In genomic region chr5:90640286-90641217, GRCm38 (mm10) we compare ENCODE assay signal across 8 mouse cellular contexts. TPM values are rescaled to one million over a fixed set of nuclear protein-coding genes. Genes with fewer than 3 reads are reported as not detected.
DNase-seq lines count a peak whose midpoint lies in the region; ATAC-seq and TF ChIP-seq lines count a peak whose summit lies in the region.

Gene Rassf6 (minus strand): TSS chr5:90640657.

- peak; percentile 55 for ATAC-seq in neural tube, embryonic 11.5 days (ENCODE audit: insufficient read depth, low FRiP score, low TSS enrichment)
- ATAC-seq in hindbrain, embryonic 15.5 days (ENCODE audit: low FRiP score, low read depth) = peak; percentile 84
- peak; percentile 70 for ATAC-seq in midbrain, postnatal 0 days (ENCODE audit: low FRiP score)

- 0 out of 2 replicates have a peak, but pooled peaks cover 4% of the 10 kb centered on the region for H3K4me1 ChIP-seq in neural tube, embryonic 11.5 days (ENCODE audit: control insufficient read depth, insufficient read depth, low read length)
- H3K4me1 ChIP-seq in hindbrain, embryonic 15.5 days (replicated peaks) = no peaks in the 10 kb centered on the region; the same call in none of the 2 replicates
- no peaks in the 10 kb centered on the region; the same call in none of the 2 replicates for H3K4me1 ChIP-seq in liver, adult 2 months (ENCODE audit: control insufficient read depth, insufficient read depth, low read length)
- 0 out of 2 replicates have a peak, but pooled peaks cover 3% of the 10 kb centered on the region for H3K4me1 ChIP-seq in midbrain, postnatal 0 days (ENCODE audit: insufficient read depth, low read length)

- H3K79me2 ChIP-seq in liver, adult 2 months (ENCODE audit: control insufficient read depth, insufficient read depth, low read length) = no peaks in the 10 kb centered on the region

- H3K4me2 ChIP-seq in neural tube, embryonic 11.5 days (ENCODE audit: low read depth) = peak within 1 kb of the TSS; percentile 59
- H3K4me2 ChIP-seq in hindbrain, embryonic 15.5 days = peak within 1 kb of the TSS; percentile 89
- peak within 1 kb of the TSS; percentile 91 for H3K4me2 ChIP-seq in midbrain, postnatal 0 days (ENCODE audit: low read depth, low read length, poor library complexity, severe bottlenecking)

- H3K27ac ChIP-seq in neural tube, embryonic 11.5 days (ENCODE audit: low read depth, low read length) = no peak within 1 kb of the TSS
- H3K27ac ChIP-seq in hindbrain, embryonic 15.5 days (replicated peaks) = no peak within 1 kb of the TSS
- peak within 1 kb of the TSS; percentile 98 for H3K27ac ChIP-seq in liver, adult 2 months (replicated peaks; ENCODE audit: insufficient read depth, low read depth, low read length)
- H3K27ac ChIP-seq in midbrain, postnatal 0 days (ENCODE audit: low read depth, low read length) = no peak within 1 kb of the TSS

- peak; percentile 25 for DNase-seq in neural tube, embryonic 11.5 days (ENCODE audit: low spot score)
- DNase-seq in neural tube, embryonic 10.5 days (ENCODE audit: extremely low spot score, low spot score) = no peak
- peak; percentile 58 for DNase-seq in embryo, embryonic 10 days (ENCODE audit: low spot score)
- DNase-seq in liver, adult 2 months (ENCODE audit: extremely low read depth, low read depth, low spot score) = peak; percentile 98
- DNase-seq in midbrain, postnatal 0 days (ENCODE audit: low spot score) = no peak
- DNase-seq in layer of hippocampus, adult 8-10 months (ENCODE audit: low spot score in 2 of 2) = no peak
- DNase-seq in spleen, postnatal 10 days (ENCODE audit: low spot score in 2 of 2) = no peak

- H3K9ac ChIP-seq in neural tube, embryonic 11.5 days (ENCODE audit: low read length) = peak within 1 kb of the TSS; percentile 12; the same call in 1 of the 2 replicates
- peak within 1 kb of the TSS; percentile 55 for H3K9ac ChIP-seq in hindbrain, embryonic 15.5 days
- peak within 1 kb of the TSS; percentile 61 for H3K9ac ChIP-seq in liver, adult 2 months (ENCODE audit: low read depth, low read length)
- H3K9ac ChIP-seq in midbrain, postnatal 0 days (replicated peaks; ENCODE audit: low read length, poor library complexity, severe bottlenecking) = peak within 1 kb of the TSS; percentile 56

- 10% methylated on average over 26 of the region's 26 CpGs for WGBS in neural tube, embryonic 11.5 days
- 14% methylated on average over 26 of the region's 26 CpGs for WGBS in hindbrain, embryonic 15.5 days
- WGBS in liver, adult 2 months = 5% methylated on average over 26 of the region's 26 CpGs
- 7% methylated on average over 26 of the region's 26 CpGs for WGBS in midbrain, postnatal 0 days

- TF ChIP-seq CTCF in liver, adult 2 months (IDR thresholded peaks at IDR 0.05; ENCODE audit: low read depth, low read length) = 0 out of 2 replicates have a peak, but pooled peaks have one; percentile 1
- no peak for TF ChIP-seq CTCF in midbrain, postnatal 0 days (IDR thresholded peaks at IDR 0.05)

- no peaks in the 10 kb centered on the region for H3K27me3 ChIP-seq in neural tube, embryonic 11.5 days (ENCODE audit: control insufficient read depth, insufficient read depth, low read length)
- H3K27me3 ChIP-seq in hindbrain, embryonic 15.5 days = no peaks in the 10 kb centered on the region
- H3K27me3 ChIP-seq in liver, adult 2 months (ENCODE audit: control insufficient read depth, insufficient read depth, low read length) = no peaks in the 10 kb centered on the region
- no peaks in the 10 kb centered on the region for H3K27me3 ChIP-seq in midbrain, postnatal 0 days (ENCODE audit: insufficient read depth, low read length)

- TF ChIP-seq POLR2A in liver, adult 2 months (IDR thresholded peaks at IDR 0.05; ENCODE audit: extremely low read depth, insufficient read depth, low read length) = peak; percentile 64

- peak within 1 kb of the TSS; percentile 27 for H3K4me3 ChIP-seq in neural tube, embryonic 11.5 days (ENCODE audit: low read depth, low read length)
- peak within 1 kb of the TSS; percentile 53 for H3K4me3 ChIP-seq in hindbrain, embryonic 15.5 days
- peak within 1 kb of the TSS; percentile 58 for H3K4me3 ChIP-seq in liver, adult 2 months (ENCODE audit: insufficient read depth, low read depth, low read length)
- peak within 1 kb of the TSS; percentile 55 for H3K4me3 ChIP-seq in midbrain, postnatal 0 days (ENCODE audit: low read depth, low read length)

- H3K9me3 ChIP-seq in neural tube, embryonic 11.5 days (ENCODE audit: control insufficient read depth, low read length) = no peaks in the 10 kb centered on the region
- H3K9me3 ChIP-seq in hindbrain, embryonic 15.5 days = no peaks in the 10 kb centered on the region
- no peaks in the 10 kb centered on the region for H3K9me3 ChIP-seq in midbrain, postnatal 0 days (ENCODE audit: low read length)

- no peaks in the 10 kb centered on the region for H3K36me3 ChIP-seq in neural tube, embryonic 11.5 days (ENCODE audit: control insufficient read depth, insufficient read depth, low read length)
- no peaks in the 10 kb centered on the region for H3K36me3 ChIP-seq in hindbrain, embryonic 15.5 days
- peaks cover 3% of the 10 kb centered on the region for H3K36me3 ChIP-seq in liver, adult 2 months (ENCODE audit: control insufficient read depth, insufficient read depth, low read length)
- H3K36me3 ChIP-seq in midbrain, postnatal 0 days (ENCODE audit: insufficient read depth, low read length) = no peaks in the 10 kb centered on the region

RNA-seq across cellular contexts. Expression of gene Rassf6, which starts in this region (rescaled TPM):
- 0.50 and 0.57 TPM in 2 replicates for polyA plus RNA-seq in neural tube, embryonic 11.5 days (2014; fragmentation: Nextera tagmentation; extraction: Ambion mirVana)
- 2.4 TPM in 2 replicates for polyA plus RNA-seq in hindbrain, embryonic 15.5 days (2015; fragmentation: Nextera tagmentation; extraction: Ambion mirVana)
- 24.6 and 30.1 TPM in 2 replicates for total RNA-seq in liver, adult 2 months (2014; rRNA removed)
- 3.2 and 3.9 TPM in 2 replicates for polyA plus RNA-seq in liver, adult 2 months (2012; rRNA removed)
- total RNA-seq in midbrain, postnatal 0 days (2014; rRNA removed) = 1.9 and 2.5 TPM in 2 replicates
- 2.0 and 2.4 TPM in 2 replicates for polyA plus RNA-seq in midbrain, postnatal 0 days (2015; fragmentation: Nextera tagmentation; extraction: Ambion mirVana)
- total RNA-seq in layer of hippocampus, adult 8-10 months (2022) = 1 to 10 TPM in 1 of 4 experiments, under 1 TPM in 3; 0.63 to 1.6 (median 0.78) TPM

Comparison
In these comparisons a context has a peak if more than half of its experiments do, and no peak if none do; other contexts are left out.
1. Peak in DNase-seq, ATAC-seq, H3K4me3 ChIP-seq, H3K9ac ChIP-seq and H3K4me2 ChIP-seq in neural tube, embryonic 11.5 days; RNA of the gene not detected or under 1 TPM.
2. DNase-seq: peak in embryo, embryonic 10 days (single experiment) and liver, adult 2 months (single experiment); none in neural tube, embryonic 10.5 days (single experiment), midbrain, postnatal 0 days (single experiment), layer of hippocampus, adult 8-10 months (0 of 2) and spleen, postnatal 10 days (0 of 2).
3. Peak in every context shown above with its lines, with median percentiles within 50 percentile points of each other: ATAC-seq, H3K4me2 ChIP-seq, H3K4me3 ChIP-seq and H3K9ac ChIP-seq.